Mouse (Mus musculus) monocyte, adult 5-6 weeks (primary cell): ENCODE data around the gene Btbd35f11. TPM values are rescaled to one million over a fixed set of nuclear protein-coding genes. Genes with fewer than 3 reads are reported as not detected.
"Not testable (repeated sequence)": the region's sequence is repeated elsewhere in the genome, so short reads cannot be mapped to it uniquely, and the experiment has no call there.

Source experiments
- ATAC-seq: fragments of 153-309, 156-312 bp; replicated peaks from 2 replicates; pipeline ENCODE4 v1.8.0; 2017; ENCODE audit warnings: mild to moderate bottlenecking; ENCODE audit not compliant: low TSS enrichment, insufficient number of reproducible peaks, severe bottlenecking, poor library complexity, low FRiP score
- total RNA-seq: library from RNA; stranded (forward); fragments of 200-1000, 200-491, 200-594 nt; gene quantifications from 3 replicates; pipeline ENCODE4 v1.2.3, GENCODE M21; 2017

Btbd35f11 gene
- total RNA-seq: not detected in 3 replicates

DNA sequence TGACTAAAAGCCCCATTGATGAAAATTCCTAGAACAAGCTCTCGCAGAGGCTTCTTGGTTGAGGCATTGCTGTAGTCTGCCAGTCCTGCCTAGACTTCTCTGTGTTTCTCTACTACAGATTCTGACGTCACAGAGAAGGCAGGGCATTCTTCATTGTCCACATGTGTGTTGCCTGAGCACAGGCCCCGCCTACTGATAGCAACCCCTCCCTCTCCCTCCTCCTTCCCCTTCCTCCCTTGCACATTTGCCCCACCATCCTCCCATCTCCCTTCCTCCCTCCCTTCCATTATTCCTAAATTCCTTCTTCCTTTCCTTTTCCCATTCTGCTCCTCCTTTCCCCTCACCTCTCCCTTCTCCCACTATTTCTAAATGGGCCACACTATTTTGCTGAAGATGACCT, at the start of gene Btbd35f11:
Btbd35f11 (minus strand) TSS at position 101 of the 400 bp plus-strand sequence.
- not testable (repeated sequence) for ATAC-seq

DNA sequence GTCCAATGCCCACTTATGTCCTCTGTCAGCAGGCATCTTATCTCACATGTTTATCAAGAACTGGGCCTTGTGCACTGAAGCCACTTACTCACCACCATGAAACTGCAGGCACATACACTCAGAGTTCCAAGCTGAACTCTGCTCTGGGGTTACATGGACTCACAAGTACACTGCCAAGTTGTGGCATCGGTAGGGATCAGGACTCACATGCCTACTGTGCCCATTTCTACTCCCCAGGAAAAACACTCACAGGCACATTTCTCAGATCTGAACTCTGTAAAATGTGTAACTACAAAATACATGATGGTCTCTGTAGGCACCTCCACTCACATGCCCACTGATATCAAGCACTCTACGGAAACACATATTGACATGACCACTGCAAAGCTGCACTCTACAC, 33.5 kb downstream of the Btbd35f11 start:
- not testable (repeated sequence) for ATAC-seq

Other genes starting within 250 kb of the Btbd35f11 start
- not detected in 3 replicates for gene Btbd35f24, start 247.9 kb downstream of the Btbd35f11 start, total RNA-seq